Mouse (Mus musculus): Measurements from ENCODE around the gene Atp1b1.

GRCm38 (mm10) chr1:164493042-164493705, 35.0 kb upstream of the Atp1b1 start:
- TF ChIP-seq POLR2A (IDR thresholded peaks at IDR 0.05; ENCODE audit: low read depth, low read length) (no peak), USF1 (IDR thresholded peaks at IDR 0.05; ENCODE audit: low read depth, low read length) (no peak), CTCF (conservative IDR thresholded peaks at IDR 0.05 in 1 of 2, IDR thresholded peaks at IDR 0.05 in 1 of 2; ENCODE audit: low read depth in 2 of 2, low read length in 2 of 2) (no peak), CHD2 (IDR thresholded peaks at IDR 0.05; ENCODE audit: low read length) (no peak), PAX5 (IDR thresholded peaks at IDR 0.05; ENCODE audit: low read length) (no peak), MAX (IDR thresholded peaks at IDR 0.05; ENCODE audit: low read length) (no peak), NELFE (IDR thresholded peaks at IDR 0.05; ENCODE audit: low read depth, low read length) (no peak), EP300 (IDR thresholded peaks at IDR 0.05; ENCODE audit: low read length) (no peak), MEF2A (IDR thresholded peaks at IDR 0.05; ENCODE audit: borderline replicate concordance, low read depth, low read length) (no peak), ZNF384 (IDR thresholded peaks at IDR 0.05; ENCODE audit: low read depth, low read length) (no peak), MYC (IDR thresholded peaks at IDR 0.05; ENCODE audit: low read depth, low read length) (no peak), RAD21 (IDR thresholded peaks at IDR 0.05; ENCODE audit: low read depth, low read length) (no peak)
